Mouse (Mus musculus) brown adipose tissue, adult 24 weeks (tissue): Measurements from ENCODE around the gene Tspyl1. TPM values are rescaled to one million over a fixed set of nuclear protein-coding genes. Genes with fewer than 3 reads are reported as not detected.

Experiments used
- H3K27ac ChIP-seq: fragments of 200-500 bp; replicated peaks from 2 replicates; pipeline ENCODE4 v1.5.1; 2012; ENCODE audit warnings: low read depth, mild to moderate bottlenecking, low read length
- H3K4me1 ChIP-seq: fragments of 200-500 bp; 2 replicates; pipeline ENCODE4 v1.6.1; 2012; ENCODE audit warnings: low read length, mixed read lengths; ENCODE audit not compliant: control insufficient read depth, insufficient read depth, insufficient read length
- H3K4me3 ChIP-seq: fragments of 200-500 bp; 2 replicates; pipeline ENCODE4 v1.5.1; 2012; ENCODE audit warnings: low read depth, mild to moderate bottlenecking, low read length, moderate library complexity; ENCODE audit not compliant: insufficient read depth
- polyA plus RNA-seq: library from polyadenylated mRNA; stranded (reverse); fragments of >200 nt; gene quantifications from 2 replicates; pipeline ENCODE4 v1.2.4, GENCODE M21; 2012; ENCODE audit not compliant: missing spikeins, insufficient read depth, insufficient read length

The Tspyl1 gene
- polyA plus RNA-seq, 1 experiment = 34.6 TPM

GRCm38 (mm10) chr10:34328310-34328709 is 46.3 kb downstream of the Tspyl1 start:
- Histone ChIP-seq H3K27ac (no peak overlapping the region), H3K4me1 (0 out of 2 replicates have a peak, but pooled peaks cover 3% of the 10 kb centered on the region), H3K4me3 (no peak overlapping the region)

Other genes with a start within 250 kb of the Tspyl1 start
- not detected in 2 replicates for gene Trappc3l, start 244.6 kb upstream of the Tspyl1 start, polyA plus RNA-seq
- not detected in 2 replicates for gene Calhm4, start 237.9 kb upstream of the Tspyl1 start, polyA plus RNA-seq
- gene Calhm5, start 185.7 kb upstream of the Tspyl1 start, polyA plus RNA-seq = 0.40 and 0.42 TPM in 2 replicates
- 2.4 and 5.7 TPM in 2 replicates for gene Calhm6, start 154.2 kb upstream of the Tspyl1 start, polyA plus RNA-seq
- gene Dse, start 74.5 kb upstream of the Tspyl1 start, polyA plus RNA-seq = 5.7 and 8.3 TPM in 2 replicates
- 2.6 and 6.0 TPM in 2 replicates for gene Tspyl4, start 15.3 kb downstream of the Tspyl1 start, polyA plus RNA-seq
- gene Col10a1, start 107.8 kb downstream of the Tspyl1 start, polyA plus RNA-seq = not detected in 2 replicates
- 19.9 and 21.1 TPM in 2 replicates for gene Nt5dc1, start 136.4 kb downstream of the Tspyl1 start, polyA plus RNA-seq
- 1.0 and 3.7 TPM in 2 replicates for gene Frk, start 201.2 kb downstream of the Tspyl1 start, polyA plus RNA-seq